Mouse (Mus musculus): ENCODE measurements around the gene Trp53tg5. TPM values are rescaled to one million over a fixed set of nuclear protein-coding genes. Genes with fewer than 3 reads are reported as not detected.

Gene Trp53tg5
- polyA plus RNA-seq, 1 experiment from 2014 or later = not detected

- Histone ChIP-seq H3K4me2 (ENCODE audit: low read length) (no peak overlapping the region), H3K4me3 (replicated peaks; ENCODE audit: low read depth, low read length) (no peak overlapping the region), H3K9ac (replicated peaks; ENCODE audit: low read length) (no peak overlapping the region), H3K9me3 (ENCODE audit: control insufficient read depth, low read length) (no peaks in the 10 kb centered on the region), H3K27ac (replicated peaks; ENCODE audit: low read depth, low read length) (no peak overlapping the region), H3K36me3 (ENCODE audit: control insufficient read depth, insufficient read depth, low read length) (no peaks in the 10 kb centered on the region), H3K27me3 (ENCODE audit: control insufficient read depth, insufficient read depth, low read length) (no peaks in the 10 kb centered on the region), H3K4me1 (ENCODE audit: control insufficient read depth, insufficient read depth, low read length) (no peaks in the 10 kb centered on the region)
- WGBS = 64% methylated on average over 5 of the region's 5 CpGs
- ATAC-seq (ENCODE audit: low FRiP score, low TSS enrichment) (no peak), DNase-seq (no peak)
Observed at GRCm38 (mm10) chr2:164435216-164436090, 38.1 kb downstream of the Trp53tg5 start.

- H3K27ac ChIP-seq (replicated peaks; ENCODE audit: low read depth, low read length) = no peak overlapping the region
Observed at GRCm38 (mm10) chr2:164434681-164435080, 38.8 kb downstream of the Trp53tg5 start.

DNA sequence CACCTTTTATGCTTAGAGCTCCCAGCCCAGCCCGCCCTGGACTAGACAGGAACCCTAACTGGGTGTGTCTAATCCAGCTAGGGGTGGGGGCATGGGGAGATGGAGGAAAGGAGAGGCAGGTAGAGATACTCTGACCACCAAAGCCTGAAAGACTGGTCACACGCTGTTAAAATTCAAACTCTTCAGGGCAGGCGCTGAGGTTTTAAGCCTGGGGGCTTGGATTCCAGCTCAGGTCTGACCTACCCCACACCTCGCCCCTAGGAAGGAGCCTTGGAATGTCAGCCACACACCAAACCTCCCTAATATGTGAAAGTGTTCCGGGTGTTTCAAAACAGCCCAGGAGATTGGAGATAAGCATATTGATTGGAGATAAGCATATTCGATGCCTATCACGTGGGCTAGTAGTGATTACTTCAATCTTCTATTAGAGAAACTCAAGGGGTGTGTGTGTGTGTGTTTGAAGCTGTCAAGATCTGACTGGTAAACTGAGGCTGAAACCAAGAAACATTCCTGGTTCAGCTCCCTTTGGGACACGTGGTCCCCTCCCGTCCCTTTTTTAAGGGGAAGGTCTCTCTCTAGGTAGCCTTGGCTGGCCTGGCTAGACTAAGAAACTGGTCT, 40.1 kb downstream of the Trp53tg5 start:
- 82% methylated on average over 9 of the region's 9 CpGs for WGBS
- Histone ChIP-seq H3K9ac (replicated peaks; ENCODE audit: low read length) (no peak overlapping the region), H3K4me1 (ENCODE audit: control insufficient read depth, insufficient read depth, low read length) (no peaks in the 10 kb centered on the region), H3K4me2 (ENCODE audit: low read length) (no peak overlapping the region), H3K27me3 (ENCODE audit: control insufficient read depth, insufficient read depth, low read length) (no peaks in the 10 kb centered on the region), H3K36me3 (ENCODE audit: control insufficient read depth, insufficient read depth, low read length) (no peaks in the 10 kb centered on the region), H3K9me3 (ENCODE audit: control insufficient read depth, low read length) (no peaks in the 10 kb centered on the region), H3K27ac (replicated peaks; ENCODE audit: low read depth, low read length) (no peak overlapping the region), H3K4me3 (replicated peaks; ENCODE audit: low read depth, low read length) (no peak overlapping the region)
- ATAC-seq (ENCODE audit: low FRiP score, low TSS enrichment) (no peak), DNase-seq (no peak)

More at GRCm38 (mm10) chr2:164434681-164435080, 38.8 kb downstream of the Trp53tg5 start:
- WGBS = 84% methylated on average over 3 of the region's 3 CpGs
- Histone ChIP-seq H3K4me3 (replicated peaks; ENCODE audit: low read depth, low read length) (no peak overlapping the region), H3K4me1 (ENCODE audit: control insufficient read depth, insufficient read depth, low read length) (no peaks in the 10 kb centered on the region), H3K4me2 (ENCODE audit: low read length) (no peak overlapping the region), H3K9me3 (ENCODE audit: control insufficient read depth, low read length) (no peaks in the 10 kb centered on the region), H3K27me3 (ENCODE audit: control insufficient read depth, insufficient read depth, low read length) (no peaks in the 10 kb centered on the region), H3K36me3 (ENCODE audit: control insufficient read depth, insufficient read depth, low read length) (no peaks in the 10 kb centered on the region), H3K9ac (replicated peaks; ENCODE audit: low read length) (no peak overlapping the region)
- DNase-seq (no peak), ATAC-seq (ENCODE audit: low FRiP score, low TSS enrichment) (no peak)

DNA sequence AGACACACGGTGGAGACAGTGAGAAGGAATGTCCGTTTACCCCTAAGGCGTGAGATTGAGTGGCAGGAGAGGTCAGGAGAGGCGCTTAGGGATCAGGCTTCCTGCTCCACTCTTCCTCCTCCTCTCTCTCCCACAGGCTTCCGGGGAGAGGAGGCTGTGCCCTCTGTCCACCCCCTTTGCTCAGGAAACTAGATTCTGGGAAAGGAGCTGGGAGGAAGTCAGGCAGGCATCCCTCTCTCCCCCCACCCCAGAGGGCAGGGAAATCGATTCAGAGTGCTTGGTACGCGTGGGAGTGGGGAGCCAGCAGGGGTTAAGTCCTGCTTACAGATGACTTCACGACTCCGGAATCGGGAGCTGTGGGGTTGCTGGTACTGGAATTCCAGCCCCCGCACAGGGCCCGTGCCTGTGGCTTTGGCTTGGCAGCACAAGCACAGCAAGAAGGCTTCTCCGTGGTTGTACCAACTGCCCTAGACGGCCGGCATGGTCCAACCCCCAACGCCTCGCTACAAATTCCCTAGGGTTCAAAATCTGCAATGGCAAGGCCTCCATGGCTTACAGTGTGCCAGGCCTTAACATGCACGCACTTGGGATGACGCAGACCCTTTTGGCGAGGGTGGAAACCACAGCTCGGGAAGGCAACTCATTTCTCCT, 40.9 kb downstream of the Trp53tg5 start:
- Histone ChIP-seq H3K27me3 (ENCODE audit: control insufficient read depth, insufficient read depth, low read length) (no peaks in the 10 kb centered on the region), H3K9ac (replicated peaks; ENCODE audit: low read length) (no peak overlapping the region), H3K9me3 (ENCODE audit: control insufficient read depth, low read length) (no peaks in the 10 kb centered on the region), H3K4me2 (ENCODE audit: low read length) (no peak overlapping the region), H3K4me3 (replicated peaks; ENCODE audit: low read depth, low read length) (no peak overlapping the region), H3K36me3 (ENCODE audit: control insufficient read depth, insufficient read depth, low read length) (no peaks in the 10 kb centered on the region), H3K4me1 (ENCODE audit: control insufficient read depth, insufficient read depth, low read length) (no peaks in the 10 kb centered on the region), H3K27ac (replicated peaks; ENCODE audit: low read depth, low read length) (no peak overlapping the region)
- WGBS = 41% methylated on average over 22 of the region's 22 CpGs
- DNase-seq (no peak), ATAC-seq (ENCODE audit: low FRiP score, low TSS enrichment) (no peak)

DNA sequence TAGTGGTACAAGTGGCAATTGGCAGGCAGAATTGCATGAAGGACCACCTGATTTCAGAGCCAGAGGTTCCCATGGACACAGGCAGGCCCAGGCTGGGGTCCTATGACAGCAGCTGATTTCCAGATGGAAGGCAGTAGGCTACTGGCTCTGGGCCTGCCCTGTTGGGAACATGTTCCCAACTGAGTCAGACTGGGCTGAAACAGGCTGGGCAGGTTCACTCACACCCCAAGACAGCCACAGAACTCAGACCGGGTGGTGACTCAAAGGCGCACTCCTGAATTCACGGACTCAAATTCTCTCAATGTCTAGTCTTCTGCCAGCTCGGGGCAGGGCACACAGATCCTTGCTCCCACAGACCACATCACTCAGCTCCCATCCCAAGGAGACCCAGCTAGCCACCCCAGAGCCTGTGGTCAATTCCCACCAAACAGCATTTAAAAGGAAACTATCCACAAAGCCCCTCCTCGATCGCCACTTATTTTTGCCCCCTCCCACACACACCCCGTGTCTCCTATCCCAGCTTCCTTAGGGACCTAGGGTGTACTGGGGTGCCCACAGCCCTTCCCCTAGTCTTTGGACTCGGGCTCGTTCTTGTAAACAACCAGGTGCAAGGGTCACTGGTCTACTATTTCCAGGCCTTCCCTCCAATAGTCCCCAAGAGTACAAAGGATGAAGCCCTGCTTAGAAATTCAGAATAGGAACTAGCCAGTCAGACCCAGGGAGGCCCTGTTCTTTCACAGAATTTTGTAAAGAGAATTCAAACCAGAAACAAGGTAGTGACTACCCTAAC, 41.7 kb downstream of the Trp53tg5 start:
- no peak overlapping the region for H3K4me2 ChIP-seq (ENCODE audit: low read length)
- DNase-seq (no peak), ATAC-seq (ENCODE audit: low FRiP score, low TSS enrichment) (no peak)
- no peaks in the 10 kb centered on the region for H3K36me3 ChIP-seq (ENCODE audit: control insufficient read depth, insufficient read depth, low read length)
- no peaks in the 10 kb centered on the region for H3K4me1 ChIP-seq (ENCODE audit: control insufficient read depth, insufficient read depth, low read length)
- WGBS = 72% methylated on average over 9 of the region's 9 CpGs
- no peak overlapping the region for H3K9ac ChIP-seq (replicated peaks; ENCODE audit: low read length)
- H3K4me3 ChIP-seq (replicated peaks; ENCODE audit: low read depth, low read length) = no peak overlapping the region
- H3K9me3 ChIP-seq (ENCODE audit: control insufficient read depth, low read length) = no peaks in the 10 kb centered on the region
- H3K27me3 ChIP-seq (ENCODE audit: control insufficient read depth, insufficient read depth, low read length) = no peaks in the 10 kb centered on the region
- no peak overlapping the region for H3K27ac ChIP-seq (replicated peaks; ENCODE audit: low read depth, low read length)

DNA sequence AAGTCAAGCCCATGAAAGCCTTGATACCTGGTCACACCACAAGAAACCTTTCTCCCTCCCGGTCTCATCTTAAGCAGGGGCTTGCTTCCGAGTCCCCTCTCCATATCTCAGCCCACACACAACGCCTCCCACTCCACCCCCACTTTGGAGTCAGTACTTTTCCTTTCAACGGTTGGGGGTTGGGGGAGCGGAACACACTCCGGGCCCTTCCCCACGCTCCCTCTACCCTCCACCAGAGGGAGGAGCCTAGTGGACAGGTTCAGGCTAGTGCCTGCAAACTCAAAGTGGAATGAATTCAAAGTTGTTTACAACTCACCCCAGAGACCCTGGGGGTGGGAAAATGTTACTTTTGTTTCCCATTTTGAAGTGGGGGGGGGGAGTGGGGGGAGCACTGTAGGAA, 42.8 kb downstream of the Trp53tg5 start:
- DNase-seq = no peak
- no peaks in the 10 kb centered on the region for H3K4me1 ChIP-seq (ENCODE audit: control insufficient read depth, insufficient read depth, low read length)
- no peaks in the 10 kb centered on the region for H3K36me3 ChIP-seq (ENCODE audit: control insufficient read depth, insufficient read depth, low read length)

GRCm38 (mm10) chr2:164429881-164430615, 43.5 kb downstream of the Trp53tg5 start:
- DNase-seq (no peak), ATAC-seq (ENCODE audit: low FRiP score, low TSS enrichment) (no peak)
- WGBS = 55% methylated on average over 15 of the region's 15 CpGs
- H3K4me1 ChIP-seq (ENCODE audit: control insufficient read depth, insufficient read depth, low read length) = no peaks in the 10 kb centered on the region
- H3K36me3 ChIP-seq (ENCODE audit: control insufficient read depth, insufficient read depth, low read length) = no peaks in the 10 kb centered on the region
- no peaks in the 10 kb centered on the region for H3K9me3 ChIP-seq (ENCODE audit: control insufficient read depth, low read length)
- no peaks in the 10 kb centered on the region for H3K27me3 ChIP-seq (ENCODE audit: control insufficient read depth, insufficient read depth, low read length)
- no peak overlapping the region for H3K4me3 ChIP-seq (replicated peaks; ENCODE audit: low read depth, low read length)
- H3K9ac ChIP-seq (replicated peaks; ENCODE audit: low read length) = no peak overlapping the region
- H3K27ac ChIP-seq (replicated peaks; ENCODE audit: low read depth, low read length) = no peak overlapping the region
- no peak overlapping the region for H3K4me2 ChIP-seq (ENCODE audit: low read length)

More for the DNA sequence above, 42.8 kb downstream of the Trp53tg5 start:
- H3K27me3 ChIP-seq (ENCODE audit: control insufficient read depth, insufficient read depth, low read length) = no peaks in the 10 kb centered on the region
- ATAC-seq (ENCODE audit: low FRiP score, low TSS enrichment) = no peak
- H3K4me2 ChIP-seq (ENCODE audit: low read length) = no peak overlapping the region
- no peaks in the 10 kb centered on the region for H3K9me3 ChIP-seq (ENCODE audit: control insufficient read depth, low read length)
- H3K4me3 ChIP-seq (replicated peaks; ENCODE audit: low read depth, low read length) = no peak overlapping the region
- no peak overlapping the region for H3K27ac ChIP-seq (replicated peaks; ENCODE audit: low read depth, low read length)
- 23% methylated on average over 7 of the region's 7 CpGs for WGBS
- no peak overlapping the region for H3K9ac ChIP-seq (replicated peaks; ENCODE audit: low read length)

GRCm38 (mm10) chr2:164428451-164428850, 45.1 kb downstream of the Trp53tg5 start:
- ATAC-seq (ENCODE audit: low FRiP score, low TSS enrichment) = no peak
- no peak for DNase-seq
- 43% methylated on average over 5 of the region's 5 CpGs for WGBS
- H3K4me3 ChIP-seq (replicated peaks; ENCODE audit: low read depth, low read length) = no peak overlapping the region
- H3K9ac ChIP-seq (replicated peaks; ENCODE audit: low read length) = no peak overlapping the region
- no peaks in the 10 kb centered on the region for H3K36me3 ChIP-seq (ENCODE audit: control insufficient read depth, insufficient read depth, low read length)
- H3K4me2 ChIP-seq (ENCODE audit: low read length) = no peak overlapping the region
- H3K27ac ChIP-seq (replicated peaks; ENCODE audit: low read depth, low read length) = no peak overlapping the region
- no peaks in the 10 kb centered on the region for H3K27me3 ChIP-seq (ENCODE audit: control insufficient read depth, insufficient read depth, low read length)
- no peaks in the 10 kb centered on the region for H3K4me1 ChIP-seq (ENCODE audit: control insufficient read depth, insufficient read depth, low read length)
- no peaks in the 10 kb centered on the region for H3K9me3 ChIP-seq (ENCODE audit: control insufficient read depth, low read length)

All from midbrain, embryonic 14.5 days (tissue).